Mouse (Mus musculus) brain, embryonic 18.5 days (tissue): ENCODE results near the gene Insl6.

Experiments
- DNase-seq: peaks from one replicate; pipeline ENCODE4 v3.0.0-alpha.2; 2012; ENCODE audit warnings: low read depth, low spot score

Gene Insl6

DNA sequence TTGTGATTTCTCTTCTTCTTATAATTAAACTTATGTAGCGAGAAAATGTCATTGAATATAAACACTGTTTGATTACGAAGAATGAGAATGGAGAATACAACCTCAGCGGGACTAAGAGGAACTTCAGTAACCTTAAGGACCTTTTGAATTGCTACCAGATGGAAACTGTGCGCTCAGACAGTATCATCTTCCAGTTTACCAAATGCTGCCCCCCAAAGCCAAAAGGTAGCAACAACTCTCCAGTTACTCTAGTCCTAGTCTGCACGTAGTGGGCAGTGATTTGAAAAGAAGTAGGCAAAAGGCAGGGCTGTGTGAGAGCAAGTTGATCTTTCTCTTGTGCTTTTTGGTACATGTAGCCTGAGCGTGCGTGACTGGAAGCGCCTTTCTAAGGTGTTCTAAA is 37.3 kb downstream of the Insl6 start:
- DNase-seq, result no peak

GRCm38 (mm10) chr19:29285451-29285869 is 39.7 kb downstream of the Insl6 start:
- no peak for DNase-seq

DNA sequence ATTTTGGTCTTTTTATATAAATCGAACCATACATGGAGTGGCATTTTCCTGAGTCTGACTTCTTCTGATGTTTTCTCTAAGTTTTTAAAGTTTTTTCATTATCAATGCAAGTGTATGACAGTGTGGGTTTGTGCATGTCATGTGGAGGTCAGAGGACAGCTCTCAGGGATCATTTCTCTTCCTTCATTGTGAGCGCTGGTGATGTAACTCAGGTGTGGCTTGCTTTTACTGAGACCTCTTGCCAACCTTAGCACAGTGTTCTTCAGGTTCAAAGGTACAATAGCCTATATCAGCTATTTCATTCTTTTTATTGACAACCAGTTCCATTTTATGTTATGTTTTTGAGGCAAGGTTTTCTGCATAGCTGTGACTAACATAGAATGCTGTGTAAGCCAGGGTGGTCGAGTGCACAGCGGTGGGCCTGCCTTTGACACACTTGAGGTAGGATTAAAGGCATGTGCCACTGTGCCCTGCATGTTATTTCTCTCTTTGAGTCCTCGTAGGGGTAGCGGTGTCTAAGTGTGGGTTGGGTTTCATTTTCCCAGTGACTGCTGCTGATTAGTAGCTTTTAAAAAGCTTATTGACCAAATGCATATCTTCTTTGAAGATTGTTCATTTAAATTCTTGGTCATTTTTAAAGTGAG is 46.1 kb downstream of the Insl6 start:
- DNase-seq, result no peak

GRCm38 (mm10) chr19:29276414-29276813 is 48.7 kb downstream of the Insl6 start:
- DNase-seq, result no peak

DNA sequence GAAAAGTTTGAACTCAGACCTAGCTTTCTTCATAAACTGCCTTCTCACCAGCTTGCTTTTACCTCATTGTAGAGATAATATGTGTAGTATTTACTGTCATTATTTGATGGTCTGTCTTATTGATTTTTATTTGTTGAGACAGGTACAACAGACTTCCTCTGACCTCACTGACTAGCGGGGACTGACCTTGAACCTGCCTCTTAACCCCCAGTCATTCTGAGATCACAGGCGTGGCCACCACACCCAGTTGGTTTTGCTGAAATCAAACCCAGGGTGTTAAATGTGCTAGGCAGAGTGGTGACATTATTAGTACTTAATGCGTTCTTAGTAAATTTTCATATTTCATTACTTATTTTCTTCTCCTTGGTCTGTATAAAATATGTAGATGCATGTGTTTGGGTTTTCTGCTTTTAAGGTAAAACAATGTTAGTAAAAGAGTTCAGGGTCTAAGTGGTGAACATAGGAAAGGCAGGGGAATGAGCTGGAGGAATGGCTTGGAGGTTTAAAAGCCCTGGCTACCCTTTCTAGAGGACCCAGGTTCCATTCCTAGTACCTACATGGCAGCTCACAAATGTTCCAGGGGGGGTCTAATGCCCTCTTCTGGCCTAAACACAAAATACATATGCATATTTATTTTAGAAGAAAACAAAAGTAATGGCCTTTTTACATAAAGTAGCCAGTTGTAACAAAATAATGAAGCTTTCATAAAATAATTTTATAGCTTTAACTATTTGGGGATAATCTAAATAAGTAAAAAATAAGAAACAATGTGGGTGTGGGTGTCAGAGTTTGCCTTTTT is 52.9 kb downstream of the Insl6 start:
- DNase-seq, result no peak
